In the genomic region with DNA sequence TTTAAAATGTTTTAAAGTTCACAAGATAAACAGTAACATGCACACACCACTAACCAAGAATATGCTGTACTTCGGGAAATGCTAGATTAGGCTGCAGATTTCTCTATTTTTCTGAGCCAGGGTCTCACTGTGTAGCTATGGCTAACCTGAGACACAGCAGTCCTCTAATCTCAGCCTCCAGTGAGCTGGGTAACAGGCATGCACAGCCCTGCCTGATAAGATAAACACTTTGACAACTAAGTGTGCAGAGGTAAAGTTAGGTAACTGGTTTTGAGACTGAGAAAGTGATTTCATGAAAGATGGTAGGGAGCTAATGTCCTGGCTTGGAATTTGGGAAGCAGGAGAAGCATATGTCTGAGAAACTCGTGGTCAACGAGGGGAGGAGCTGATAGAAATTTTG, we compare ENCODE assay signal across 25 mouse cellular contexts. TPM values are rescaled to one million over a fixed set of nuclear protein-coding genes. Genes with fewer than 3 reads are reported as not detected.
A peak's percentile ranks its signal among the peaks of the same experiment; 100 is the strongest.
DNase-seq lines count a peak whose midpoint lies in the region; ATAC-seq and TF ChIP-seq lines count a peak whose summit lies in the region.
"Had no signal": no experiment of that assay in that cellular context is flagged by ENCODE, and none has a peak within 500 bp of the region (broad histone marks: within the 10 kb centered on the region; RNA-seq: fewer than 3 reads in every experiment).

No protein-coding gene starts in this region.

- 0 out of 2 replicates have a peak, but pooled peaks have one; percentile 10 for TF ChIP-seq EP300 in liver, embryonic 14.5 days (IDR thresholded peaks at IDR 0.05; ENCODE audit: low read depth)
- no peak for TF ChIP-seq EP300 in ES-Bruce4 (IDR thresholded peaks at IDR 0.05; ENCODE audit: insufficient read depth, low read depth, low read length)

- H3K9me3 ChIP-seq in liver, embryonic 14.5 days (ENCODE audit: control insufficient read depth, low read length), result no peaks in the 10 kb centered on the region
- no peaks in the 10 kb centered on the region for H3K9me3 ChIP-seq in liver, embryonic 12.5 days (replicated peaks)
- H3K9me3 ChIP-seq in ES-Bruce4 (replicated peaks; ENCODE audit: control insufficient read depth, insufficient read depth, low read length, poor library complexity, severe bottlenecking), result no peaks in the 10 kb centered on the region
- no peaks in the 10 kb centered on the region for H3K9me3 ChIP-seq in hindbrain, embryonic 13.5 days
- H3K9me3 ChIP-seq: embryonic facial prominence, embryonic 13.5 days; embryonic facial prominence, embryonic 15.5 days; forebrain, embryonic 10.5 days; forebrain, embryonic 12.5 days had no signal

- H3K4me1 ChIP-seq in liver, embryonic 14.5 days (replicated peaks; ENCODE audit: control insufficient read depth in 2 of 2, insufficient read depth in 2 of 2, low read length in 1 of 2), result 0 out of 4 replicates have a peak, but pooled peaks cover 0 to 2% of the 10 kb centered on the region in 2 experiments
- peaks cover 21% of the 10 kb centered on the region; the same call in 1 of the 2 replicates for H3K4me1 ChIP-seq in liver, embryonic 12.5 days
- H3K4me1 ChIP-seq in ES-Bruce4 (ENCODE audit: control insufficient read depth, insufficient read depth, low read length), result peaks cover 3% of the 10 kb centered on the region
- H3K4me1 ChIP-seq in hindbrain, embryonic 13.5 days (replicated peaks), result no peaks in the 10 kb centered on the region
- H3K4me1 ChIP-seq: embryonic facial prominence, embryonic 13.5 days; embryonic facial prominence, embryonic 15.5 days; forebrain, embryonic 10.5 days; forebrain, embryonic 12.5 days had no signal

- no peak for TF ChIP-seq POLR2A in ES-Bruce4 (IDR thresholded peaks at IDR 0.05; ENCODE audit: insufficient read depth, low read length)

- no peak for DNase-seq in liver, embryonic 14.5 days (ENCODE audit: low read depth in 3 of 3, low spot score in 3 of 3)
- no peak for DNase-seq in left cerebral cortex, adult 11 months (ENCODE audit: low spot score)
- no peak for DNase-seq in thymus, postnatal 36 days
- DNase-seq: adrenal gland, adult 8-10 months; adrenal gland, postnatal 14 days; adrenal gland, postnatal 36 days; cerebellum, adult 11-12 months; cerebellum, adult 8-10 months; cerebellum, adult 9-11 months; cerebellum, postnatal 14 days; cerebellum, postnatal 36 days; embryo, embryonic 11 days had no signal

- 62% methylated on average over 3 of the region's 3 CpGs for WGBS in liver, embryonic 14.5 days (ENCODE audit: insufficient replicate concordance)
- 64% methylated on average over 3 of the region's 3 CpGs for WGBS in liver, embryonic 12.5 days (ENCODE audit: insufficient replicate concordance)
- over 99% methylated on average over 3 of the region's 3 CpGs for WGBS in hindbrain, embryonic 13.5 days

- H3K36me3 ChIP-seq in liver, embryonic 14.5 days (replicated peaks; ENCODE audit: control insufficient read depth, insufficient read depth, low read depth), result peaks cover 34% of the 10 kb centered on the region
- peaks cover 95% of the 10 kb centered on the region for H3K36me3 ChIP-seq in liver, embryonic 12.5 days
- peaks cover 52% of the 10 kb centered on the region for H3K36me3 ChIP-seq in ES-Bruce4 (ENCODE audit: control insufficient read depth, insufficient read depth, low read length, poor library complexity, severe bottlenecking)
- H3K36me3 ChIP-seq in hindbrain, embryonic 13.5 days, result peaks cover 90% of the 10 kb centered on the region

- H3K27ac ChIP-seq in liver, embryonic 14.5 days, result no peak overlapping the region
- H3K27ac ChIP-seq in liver, embryonic 12.5 days, result no peak overlapping the region
- H3K27ac ChIP-seq in ES-Bruce4 (ENCODE audit: insufficient read depth, low read length), result 0 out of 2 replicates have a peak overlapping the region, but pooled peaks have one; percentile 33
- no peak overlapping the region for H3K27ac ChIP-seq in hindbrain, embryonic 13.5 days
- H3K27ac ChIP-seq: embryonic facial prominence, embryonic 13.5 days; embryonic facial prominence, embryonic 15.5 days; forebrain, embryonic 10.5 days; forebrain, embryonic 12.5 days had no signal

- no peak for ATAC-seq in liver, embryonic 14.5 days (ENCODE audit: insufficient read depth)
- ATAC-seq in liver, embryonic 12.5 days, result no peak
- ATAC-seq in megakaryocyte progenitor cell, adult 5-6 weeks (replicated peaks; ENCODE audit: poor library complexity), result peak; percentile 53; the same call in 1 of the 2 replicates
- ATAC-seq in hindbrain, embryonic 13.5 days (ENCODE audit: low FRiP score), result no peak
- ATAC-seq: activated CD4-positive, CD25-positive, alpha-beta regulatory T cell, adult 4 months; forebrain, embryonic 14.5 days; forebrain, embryonic 16.5 days; Patski had no signal

- no peak overlapping the region for H3K4me2 ChIP-seq in liver, embryonic 14.5 days (ENCODE audit: low read depth)
- H3K4me2 ChIP-seq in liver, embryonic 12.5 days, result no peak overlapping the region
- no peak overlapping the region for H3K4me2 ChIP-seq in hindbrain, embryonic 13.5 days
- H3K4me2 ChIP-seq: embryonic facial prominence, embryonic 13.5 days; embryonic facial prominence, embryonic 15.5 days; forebrain, embryonic 12.5 days had no signal

- no peaks in the 10 kb centered on the region for H3K27me3 ChIP-seq in liver, embryonic 14.5 days (ENCODE audit: control insufficient read depth, insufficient read depth, low read length)
- no peaks in the 10 kb centered on the region for H3K27me3 ChIP-seq in liver, embryonic 12.5 days (replicated peaks)
- no peaks in the 10 kb centered on the region for H3K27me3 ChIP-seq in ES-Bruce4 (ENCODE audit: control insufficient read depth, insufficient read depth, low read length, poor library complexity, severe bottlenecking)
- H3K27me3 ChIP-seq in hindbrain, embryonic 13.5 days, result no peaks in the 10 kb centered on the region
- H3K27me3 ChIP-seq: embryonic facial prominence, embryonic 13.5 days; embryonic facial prominence, embryonic 15.5 days; forebrain, embryonic 12.5 days; Patski had no signal

- no peak overlapping the region for H3K9ac ChIP-seq in liver, embryonic 14.5 days (replicated peaks)
- H3K9ac ChIP-seq in liver, embryonic 12.5 days, result no peak overlapping the region
- H3K9ac ChIP-seq in ES-Bruce4 (ENCODE audit: low read depth, poor library complexity, severe bottlenecking), result no peak overlapping the region
- no peak overlapping the region for H3K9ac ChIP-seq in hindbrain, embryonic 13.5 days
- H3K9ac ChIP-seq: embryonic facial prominence, embryonic 13.5 days; embryonic facial prominence, embryonic 15.5 days; forebrain, embryonic 12.5 days had no signal

- no peak overlapping the region for H3K4me3 ChIP-seq in liver, embryonic 14.5 days (ENCODE audit: insufficient read depth in 1 of 2, low read depth in 2 of 2, low read length in 2 of 2)
- H3K4me3 ChIP-seq in liver, embryonic 12.5 days, result no peak overlapping the region
- no peak overlapping the region for H3K4me3 ChIP-seq in ES-Bruce4 (ENCODE audit: low read depth, low read length)
- H3K4me3 ChIP-seq in hindbrain, embryonic 13.5 days, result no peak overlapping the region
- H3K4me3 ChIP-seq: embryonic facial prominence, embryonic 13.5 days; embryonic facial prominence, embryonic 15.5 days; erythroblast, embryonic 14.5 days; forebrain, embryonic 10.5 days; forebrain, embryonic 12.5 days had no signal

- no peak for TF ChIP-seq CTCF in liver, embryonic 14.5 days (IDR thresholded peaks at IDR 0.05; ENCODE audit: low read depth)
- no peak for TF ChIP-seq CTCF in ES-Bruce4 (IDR thresholded peaks at IDR 0.05; ENCODE audit: low read depth, low read length)

RNA-seq across cellular contexts. Expression of gene Nup210l, which starts 9.5 kb away (rescaled TPM):
- polyA plus RNA-seq in liver, embryonic 14.5 days (2012; rRNA removed), result 0.19 and 0.28 TPM in 2 replicates
- polyA plus RNA-seq in liver, embryonic 14.5 days (2014; fragmentation: Nextera tagmentation; extraction: Ambion mirVana), result 0.15 TPM in 1 of 2 replicates, not detected in the other
- 0.11 and 0.19 TPM in 2 replicates for polyA plus RNA-seq in liver, embryonic 12.5 days (2016; fragmentation: Nextera tagmentation; extraction: Ambion mirVana)
- polyA plus RNA-seq in ES-Bruce4 (2011; ENCODE audit: insufficient read depth, insufficient read length, low read depth, missing spikeins), result 0.73 and 0.81 TPM in 2 replicates
- 0.90 and 0.99 TPM in 2 replicates for total RNA-seq in megakaryocyte progenitor cell, adult 5-6 weeks (2015)
- 0.47 and 0.71 TPM in 2 replicates for total RNA-seq in megakaryocyte progenitor cell, adult 5-6 weeks (2017)
- polyA plus RNA-seq in hindbrain, embryonic 13.5 days (2015; fragmentation: Nextera tagmentation; extraction: Ambion mirVana), result 0.31 and 0.44 TPM in 2 replicates
- polyA plus RNA-seq: erythroblast, embryonic 14.5 days had no signal

RNA-seq across cellular contexts. Expression of gene Tpm3, which starts 22.0 kb away (rescaled TPM):
- polyA plus RNA-seq in liver, embryonic 14.5 days (2012; rRNA removed), result 54.6 and 86.2 TPM in 2 replicates
- polyA plus RNA-seq in liver, embryonic 14.5 days (2014; fragmentation: Nextera tagmentation; extraction: Ambion mirVana), result 153 and 160 TPM in 2 replicates
- polyA plus RNA-seq in liver, embryonic 12.5 days (2016; fragmentation: Nextera tagmentation; extraction: Ambion mirVana), result 299 and 315 TPM in 2 replicates
- 286 and 305 TPM in 2 replicates for polyA plus RNA-seq in ES-Bruce4 (2011; ENCODE audit: insufficient read depth, insufficient read length, low read depth, missing spikeins)
- 515 and 516 TPM in 2 replicates for total RNA-seq in megakaryocyte progenitor cell, adult 5-6 weeks (2015)
- 880 and 886 TPM in 2 replicates for total RNA-seq in megakaryocyte progenitor cell, adult 5-6 weeks (2017)
- 392 and 415 TPM in 2 replicates for polyA plus RNA-seq in hindbrain, embryonic 13.5 days (2015; fragmentation: Nextera tagmentation; extraction: Ambion mirVana)

RNA-seq across cellular contexts. Expression of gene Ubap2l, which starts 42.0 kb away (rescaled TPM):
- polyA plus RNA-seq in liver, embryonic 14.5 days (2012; rRNA removed), result 48.9 and 52.4 TPM in 2 replicates
- 70.4 and 72.1 TPM in 2 replicates for polyA plus RNA-seq in liver, embryonic 14.5 days (2014; fragmentation: Nextera tagmentation; extraction: Ambion mirVana)
- polyA plus RNA-seq in liver, embryonic 12.5 days (2016; fragmentation: Nextera tagmentation; extraction: Ambion mirVana), result 111 and 125 TPM in 2 replicates
- polyA plus RNA-seq in ES-Bruce4 (2011; ENCODE audit: insufficient read depth, insufficient read length, low read depth, missing spikeins), result 414 and 432 TPM in 2 replicates
- 187 and 189 TPM in 2 replicates for total RNA-seq in megakaryocyte progenitor cell, adult 5-6 weeks (2015)
- total RNA-seq in megakaryocyte progenitor cell, adult 5-6 weeks (2017), result 94.2 and 145 TPM in 2 replicates
- 157 TPM in 2 replicates for polyA plus RNA-seq in hindbrain, embryonic 13.5 days (2015; fragmentation: Nextera tagmentation; extraction: Ambion mirVana)

RNA-seq across cellular contexts. Expression of gene 4933434E20Rik, which starts 43.0 kb away (rescaled TPM):
- 15.6 and 19.1 TPM in 2 replicates for polyA plus RNA-seq in liver, embryonic 14.5 days (2012; rRNA removed)
- polyA plus RNA-seq in liver, embryonic 14.5 days (2014; fragmentation: Nextera tagmentation; extraction: Ambion mirVana), result 83.8 and 89.6 TPM in 2 replicates
- polyA plus RNA-seq in liver, embryonic 12.5 days (2016; fragmentation: Nextera tagmentation; extraction: Ambion mirVana), result 101 and 103 TPM in 2 replicates
- 67.1 and 67.6 TPM in 2 replicates for polyA plus RNA-seq in ES-Bruce4 (2011; ENCODE audit: insufficient read depth, insufficient read length, low read depth, missing spikeins)
- 54.6 and 65.9 TPM in 2 replicates for total RNA-seq in megakaryocyte progenitor cell, adult 5-6 weeks (2015)
- 36.0 and 42.3 TPM in 2 replicates for total RNA-seq in megakaryocyte progenitor cell, adult 5-6 weeks (2017)
- 225 and 227 TPM in 2 replicates for polyA plus RNA-seq in hindbrain, embryonic 13.5 days (2015; fragmentation: Nextera tagmentation; extraction: Ambion mirVana)
